Mouse (Mus musculus): ENCODE measurements around the gene Bend5.

Bend5 gene

GRCm38 (mm10) chr4:111414818-111415488 lies at the start of gene Bend5:
Gene Bend5 (plus strand): TSS chr4:111415006.
- DNase-seq = peak; percentile 81 to 87

GRCm38 (mm10) chr4:111367771-111368170 lies 47.0 kb upstream of the Bend5 start:
- DNase-seq = no peak

- no peak for DNase-seq
Measured at GRCm38 (mm10) chr4:111377159-111377558, 37.6 kb upstream of the Bend5 start.

- no peak for DNase-seq
Measured at GRCm38 (mm10) chr4:111378071-111378470, 36.7 kb upstream of the Bend5 start.

- no peak for DNase-seq
Measured at GRCm38 (mm10) chr4:111383101-111383500, 31.7 kb upstream of the Bend5 start.

GRCm38 (mm10) chr4:111390736-111391135 lies 24.1 kb upstream of the Bend5 start:
- DNase-seq = no peak

GRCm38 (mm10) chr4:111399784-111400183 lies 15.0 kb upstream of the Bend5 start:
- DNase-seq = no peak

- DNase-seq = no peak
Measured at GRCm38 (mm10) chr4:111400676-111401075, 14.1 kb upstream of the Bend5 start.

GRCm38 (mm10) chr4:111403243-111403642 lies 11.6 kb upstream of the Bend5 start:
- no peak for DNase-seq

- DNase-seq = no peak
Measured at GRCm38 (mm10) chr4:111410731-111411130, 4.1 kb upstream of the Bend5 start.

GRCm38 (mm10) chr4:111414399-111414798 lies 407 bp upstream of the Bend5 start:
- DNase-seq = no peak

GRCm38 (mm10) chr4:111416126-111416525 lies 1.3 kb downstream of the Bend5 start:
- no peak for DNase-seq

GRCm38 (mm10) chr4:111416551-111416950 lies 1.7 kb downstream of the Bend5 start:
- DNase-seq = no peak

GRCm38 (mm10) chr4:111417716-111418115 lies 2.9 kb downstream of the Bend5 start:
- DNase-seq = no peak

GRCm38 (mm10) chr4:111419476-111419875 lies 4.7 kb downstream of the Bend5 start:
- no peak for DNase-seq

GRCm38 (mm10) chr4:111420031-111420430 lies 5.2 kb downstream of the Bend5 start:
- DNase-seq = peak in 1 of 2 experiments; percentile 15

GRCm38 (mm10) chr4:111420955-111421354 lies 6.1 kb downstream of the Bend5 start:
- no peak for DNase-seq

GRCm38 (mm10) chr4:111421785-111422184 lies 7.0 kb downstream of the Bend5 start:
- no peak for DNase-seq

- DNase-seq = no peak
Measured at GRCm38 (mm10) chr4:111424371-111424950, 9.7 kb downstream of the Bend5 start.

- no peak for DNase-seq
Measured at GRCm38 (mm10) chr4:111425170-111425569, 10.4 kb downstream of the Bend5 start.

- peak; percentile 25 to 63 for DNase-seq
Measured at GRCm38 (mm10) chr4:111431186-111431585, 16.4 kb downstream of the Bend5 start.

GRCm38 (mm10) chr4:111432013-111432412 lies 17.2 kb downstream of the Bend5 start:
- DNase-seq = no peak

- no peak for DNase-seq
Measured at GRCm38 (mm10) chr4:111432417-111432816, 17.6 kb downstream of the Bend5 start.

- no peak for DNase-seq
Measured at GRCm38 (mm10) chr4:111441709-111442108, 26.9 kb downstream of the Bend5 start.
